Mouse (Mus musculus): ENCODE measurements around the gene Cog3.

- TF ChIP-seq CTCF (IDR thresholded peaks at IDR 0.05; ENCODE audit: low read depth) (no peak), EP300 (IDR thresholded peaks at IDR 0.05; ENCODE audit: low read depth) (no peak)
These were observed 78.0 kb downstream of the Cog3 start for GRCm38 (mm10) chr14:75676316-75676715.

Data from liver, embryonic 14.5 days (tissue).